Mouse (Mus musculus) heart, adult 2 months (tissue): ENCODE measurements around the gene Tbc1d22b. TPM values are rescaled to one million over a fixed set of nuclear protein-coding genes. Genes with fewer than 3 reads are reported as not detected.
A peak's percentile ranks its signal among the peaks of the same experiment; 100 is the strongest.

Experiments
- DNase-seq, 2 experiments: peaks; one replicate each; pipeline ENCODE4 v3.0.0; 2021
- H3K27ac ChIP-seq: fragments of 200-600 bp; 2 replicates; pipeline ENCODE4 v1.8.1; 2022
- H3K27me3 ChIP-seq: fragments of 200-500 bp; 2 replicates; pipeline ENCODE4 v1.6.1; 2012; ENCODE audit warnings: mild to moderate bottlenecking, low read length, inconsistent platforms, mixed read lengths; ENCODE audit not compliant: control insufficient read depth, insufficient read depth
- H3K36me3 ChIP-seq: fragments of 200-500 bp; 2 replicates; pipeline ENCODE4 v1.6.1; 2012; ENCODE audit warnings: low read length, inconsistent platforms; ENCODE audit not compliant: control insufficient read depth, insufficient read depth
- H3K4me1 ChIP-seq: fragments of 200-500 bp; 2 replicates; pipeline ENCODE4 v1.6.1; 2011; ENCODE audit warnings: low read length; ENCODE audit not compliant: control insufficient read depth, insufficient read depth
- H3K4me3 ChIP-seq: fragments of 200-600 bp; 2 replicates; pipeline ENCODE4 v1.8.1; 2022
- H3K79me2 ChIP-seq: fragments of 200-500 bp; replicated peaks from 2 replicates; pipeline ENCODE4 v1.6.1; 2012; ENCODE audit warnings: mild to moderate bottlenecking, inconsistent platforms, low read length, moderate library complexity, mixed read lengths; ENCODE audit not compliant: control insufficient read depth, insufficient read depth
- H3K9ac ChIP-seq: fragments of 200-500 bp; 2 replicates; pipeline ENCODE4 v1.6.1; 2012; ENCODE audit warnings: low read depth, mild to moderate bottlenecking, control low read depth, inconsistent platforms, low read length, mixed read lengths
- CTCF ChIP-seq: fragments of 200-600 bp; IDR thresholded peaks from 2 replicates; pipeline ENCODE4 v1.8.1; 2022; ENCODE audit warnings: antibody characterized with exemption, mild to moderate bottlenecking, moderate library complexity
- EP300 ChIP-seq: fragments of 200-500 bp; IDR thresholded peaks from 2 replicates; pipeline ENCODE4 v1.6.1; 2011; ENCODE audit warnings: low read depth, low read length, control low read depth; ENCODE audit not compliant: insufficient read depth
- POLR2A ChIP-seq: fragments of 200-500 bp; IDR thresholded peaks from 2 replicates; pipeline ENCODE4 v1.6.1; 2011; ENCODE audit warnings: mild to moderate bottlenecking, low read depth, low read length, control low read depth; ENCODE audit not compliant: insufficient read depth
- WGBS: fragments of 180-500 bp; shearing (Covaris S2); methylation state at CpG from one replicate; pipeline ENCODE4 v1.1.7; 2018; 5-methylcytosine and 5-hydroxymethylcytosine counted together
- intact Hi-C: fragments of 180-260 bp; cut with DNase I; formaldehyde crosslinking; loops from one replicate; pipeline ENCODE4 v1.15.1; 2025
- polyA plus RNA-seq: library from polyadenylated mRNA; depleted of rRNA; stranded (reverse); fragments of >200 nt; gene quantifications from 2 replicates; pipeline ENCODE4 v1.2.3, GENCODE M21; 2012
- total RNA-seq, 2 experiments: library from RNA; stranded (reverse); gene quantifications; 2 replicates each; pipeline ENCODE4 v1.2.3; 2021

Gene Tbc1d22b
- total and polyA plus RNA-seq, 3 experiments, result 12.8 to 15.3 (median 13.8) TPM

DNA sequence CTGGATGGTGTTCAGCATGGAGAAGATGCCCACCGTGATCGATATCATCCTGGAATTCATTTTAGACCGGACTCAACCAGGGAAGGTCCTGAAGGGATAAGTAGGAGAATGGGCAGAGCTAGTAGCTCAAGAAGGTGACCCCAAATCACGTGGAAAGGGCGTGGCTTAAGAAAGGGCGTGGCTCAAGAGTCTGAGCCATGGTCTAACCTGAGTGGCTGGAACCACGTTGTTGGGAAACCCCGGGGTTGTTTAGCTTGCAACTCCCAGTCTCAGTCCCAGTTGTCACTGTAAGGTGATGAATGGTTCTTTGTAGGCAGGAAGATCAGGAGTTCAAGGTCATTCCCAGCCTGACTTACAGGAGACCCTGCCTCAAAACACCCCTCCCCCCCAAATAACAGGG is 29.9 kb upstream of the Tbc1d22b start:
- H3K36me3 ChIP-seq, result no peaks in the 10 kb centered on the region
- H3K27ac ChIP-seq, result no peak overlapping the region
- no peaks in the 10 kb centered on the region for H3K27me3 ChIP-seq
- no peak for DNase-seq
- H3K9ac ChIP-seq, result no peak overlapping the region
- TF ChIP-seq EP300, result no peak
- H3K79me2 ChIP-seq, result no peaks in the 10 kb centered on the region
- intact Hi-C loops, result loop anchor here (10.0 kb wide), 1 partner anchor 345 kb away; no protein-coding TSS in a partner anchor
- 75% methylated on average over 8 of the region's 8 CpGs for WGBS
- H3K4me3 ChIP-seq, result no peak overlapping the region
- H3K4me1 ChIP-seq, result no peaks in the 10 kb centered on the region

DNA sequence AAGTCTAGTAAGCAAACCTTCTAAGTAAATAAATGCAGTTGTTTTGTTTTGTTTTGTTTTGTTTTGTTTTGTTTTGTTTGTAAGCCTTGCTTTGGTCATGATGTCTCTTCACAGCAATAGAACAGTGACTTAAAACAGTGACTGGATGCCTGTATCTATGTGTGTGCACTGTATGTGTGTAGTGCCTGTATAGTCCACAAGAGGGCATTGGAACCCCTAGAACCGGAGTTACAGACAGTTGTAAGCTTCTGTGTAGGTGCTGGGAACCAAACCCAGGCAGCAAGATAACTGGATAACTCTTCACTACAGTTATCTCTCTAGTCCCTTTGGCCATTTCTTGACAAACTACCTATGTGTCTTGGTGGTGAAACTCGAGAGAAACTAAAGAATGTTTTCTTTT is 24.0 kb upstream of the Tbc1d22b start:
- Histone ChIP-seq H3K79me2 (no peaks in the 10 kb centered on the region), H3K27ac (no peak overlapping the region), H3K4me3 (no peak overlapping the region), H3K9ac (no peak overlapping the region), H3K36me3 (no peaks in the 10 kb centered on the region), H3K27me3 (no peaks in the 10 kb centered on the region), H3K4me1 (no peaks in the 10 kb centered on the region)
- no peak for DNase-seq
- TF ChIP-seq EP300 (no peak), POLR2A (no peak), CTCF (0 out of 2 replicates have a peak, but pooled peaks have one; percentile 3)
- intact Hi-C loops, result no loop called here
- 86% methylated on average over 2 of the region's 2 CpGs for WGBS

DNA sequence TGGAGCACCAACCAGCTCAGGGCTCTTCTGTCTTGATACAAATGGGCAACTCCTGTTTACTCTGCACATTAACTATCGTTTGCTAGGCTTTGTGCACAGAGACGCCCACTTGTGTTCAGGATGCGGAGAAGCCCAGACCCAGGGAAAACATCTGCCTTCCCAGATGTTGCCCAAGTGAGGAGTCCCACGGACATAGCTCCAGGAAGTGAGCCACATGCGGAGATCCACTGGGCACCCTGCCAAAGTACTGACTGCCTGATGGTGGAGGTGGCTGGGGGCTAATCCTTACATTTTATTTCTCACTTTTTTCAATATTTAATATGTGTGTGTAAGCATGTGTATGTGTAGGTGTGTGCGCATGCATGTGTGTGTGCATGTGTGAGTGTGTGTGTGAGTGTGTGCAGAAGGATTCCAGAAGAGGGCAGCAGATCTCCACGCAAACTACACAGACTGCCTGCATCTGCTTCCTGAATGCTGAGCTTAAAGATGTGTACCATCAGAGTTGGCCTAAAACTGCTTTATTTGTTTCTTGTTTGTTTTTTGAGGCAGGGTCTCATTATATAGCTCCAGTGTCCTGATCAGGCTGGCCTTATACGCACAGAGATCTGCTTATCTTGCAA is 20.9 kb upstream of the Tbc1d22b start:
- H3K9ac ChIP-seq, result no peak overlapping the region
- no peaks in the 10 kb centered on the region for H3K36me3 ChIP-seq
- 63% methylated on average over 8 of the region's 8 CpGs for WGBS
- H3K27me3 ChIP-seq, result no peaks in the 10 kb centered on the region
- no peak overlapping the region for H3K4me3 ChIP-seq
- no peaks in the 10 kb centered on the region for H3K4me1 ChIP-seq
- no peaks in the 10 kb centered on the region for H3K79me2 ChIP-seq
- no peak for TF ChIP-seq POLR2A
- TF ChIP-seq CTCF, result peak; percentile 45
- TF ChIP-seq EP300, result no peak
- no peak overlapping the region for H3K27ac ChIP-seq
- DNase-seq, result no peak
- intact Hi-C loops, result no loop called here

DNA sequence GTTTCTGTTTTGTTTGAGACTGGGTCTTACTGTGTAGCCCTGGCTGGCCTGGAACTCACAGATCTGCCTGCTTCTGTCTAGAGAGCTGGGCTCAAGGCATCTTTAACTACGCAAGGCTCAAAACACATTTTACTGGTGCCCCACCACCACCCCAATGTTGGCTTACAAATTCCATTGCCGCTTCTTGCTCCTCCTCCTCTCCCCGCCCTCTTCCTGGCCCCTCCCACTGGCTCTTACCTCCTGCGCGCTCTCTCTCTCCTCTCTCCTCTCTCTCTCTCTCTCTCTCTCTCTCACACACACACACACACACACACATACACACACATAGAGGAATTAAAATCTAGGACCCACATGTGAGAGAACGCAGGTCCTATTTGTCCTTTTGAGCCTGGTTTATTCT is 19.1 kb upstream of the Tbc1d22b start:
- Histone ChIP-seq H3K27ac (no peak overlapping the region), H3K27me3 (no peaks in the 10 kb centered on the region), H3K9ac (no peak overlapping the region), H3K4me1 (no peaks in the 10 kb centered on the region), H3K36me3 (no peaks in the 10 kb centered on the region), H3K4me3 (no peak overlapping the region), H3K79me2 (no peaks in the 10 kb centered on the region)
- TF ChIP-seq EP300 (no peak), CTCF (no peak), POLR2A (no peak)
- 78% methylated on average over 6 of the region's 6 CpGs for WGBS
- no peak for DNase-seq
- intact Hi-C loops, result no loop called here

DNA sequence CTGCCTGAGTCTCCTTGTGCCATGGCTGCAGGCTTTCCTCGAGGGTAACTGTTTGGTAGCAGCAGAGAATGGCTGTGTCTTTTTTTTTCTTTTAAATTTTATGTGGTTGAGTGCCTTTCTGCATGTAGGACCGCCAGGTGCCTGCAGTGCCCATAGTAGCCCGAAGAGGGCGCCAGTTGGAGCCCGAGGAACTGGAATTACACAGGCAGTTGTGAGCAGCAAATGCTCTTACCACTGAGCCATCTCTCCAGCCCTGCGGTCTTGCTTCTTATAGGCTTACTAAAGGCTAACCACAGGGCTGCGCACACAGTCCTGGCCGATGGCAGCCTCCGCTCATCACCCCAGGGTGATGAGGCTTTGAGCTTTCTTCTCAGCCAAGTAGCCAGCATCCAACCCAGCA is 18.3 kb upstream of the Tbc1d22b start:
- Histone ChIP-seq H3K27ac (no peak overlapping the region), H3K9ac (no peak overlapping the region), H3K79me2 (no peaks in the 10 kb centered on the region), H3K36me3 (no peaks in the 10 kb centered on the region), H3K4me3 (no peak overlapping the region), H3K27me3 (no peaks in the 10 kb centered on the region), H3K4me1 (no peaks in the 10 kb centered on the region)
- intact Hi-C loops, result no loop called here
- 72% methylated on average over 9 of the region's 9 CpGs for WGBS
- no peak for DNase-seq
- TF ChIP-seq CTCF, result peak; percentile 15; the same call in 1 of the 2 replicates
- TF ChIP-seq EP300, result no peak
- no peak for TF ChIP-seq POLR2A

DNA sequence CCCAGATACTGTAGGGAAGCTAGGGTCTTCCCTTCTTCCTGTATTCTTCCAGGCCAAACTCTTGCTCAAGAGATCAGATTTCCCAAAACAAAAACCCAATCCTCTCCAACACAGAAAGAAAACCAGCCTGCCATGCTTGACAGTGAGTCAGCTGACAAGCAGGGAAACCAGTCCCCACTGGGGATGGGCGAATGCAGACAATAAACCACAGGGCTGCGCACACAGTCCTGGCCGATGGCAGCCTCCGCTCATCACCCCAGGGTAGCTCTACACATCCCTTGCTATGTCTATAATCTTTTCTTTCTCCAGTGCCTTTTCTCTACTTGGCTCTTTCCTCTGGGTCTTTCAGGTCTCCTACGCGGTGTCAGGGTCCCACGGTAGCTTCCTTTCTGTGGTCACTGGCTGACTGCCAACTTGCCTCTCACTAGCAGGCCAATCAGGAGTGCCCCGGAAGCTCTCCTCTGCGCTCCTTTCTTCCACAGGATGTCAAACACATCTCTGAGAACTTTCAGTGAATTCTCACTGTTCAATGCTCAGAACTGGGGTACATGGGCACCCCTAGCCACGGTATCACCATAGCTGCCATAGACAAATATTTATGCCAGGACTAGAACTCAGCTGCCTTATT is 17.7 kb upstream of the Tbc1d22b start:
- intact Hi-C loops, result no loop called here
- no peak for TF ChIP-seq CTCF
- TF ChIP-seq EP300, result no peak
- no peak for TF ChIP-seq POLR2A
- Histone ChIP-seq H3K4me3 (no peak overlapping the region), H3K9ac (no peak overlapping the region), H3K27ac (no peak overlapping the region), H3K27me3 (no peaks in the 10 kb centered on the region), H3K4me1 (no peaks in the 10 kb centered on the region), H3K36me3 (no peaks in the 10 kb centered on the region), H3K79me2 (no peaks in the 10 kb centered on the region)
- 41% methylated on average over 10 of the region's 10 CpGs for WGBS
- no peak for DNase-seq
